Mouse (Mus musculus): ENCODE measurements at regions not wholly inside any gene's neighbourhood (a gene's known extent, or its start where the extent isn't known, plus 50 kb on each side); places are given as distances from the start of the nearest gene placed in this dataset.
"Not testable (repeated sequence)": the region's sequence is repeated elsewhere in the genome, so short reads cannot be mapped to it uniquely, and the experiment has no call there.

DNA sequence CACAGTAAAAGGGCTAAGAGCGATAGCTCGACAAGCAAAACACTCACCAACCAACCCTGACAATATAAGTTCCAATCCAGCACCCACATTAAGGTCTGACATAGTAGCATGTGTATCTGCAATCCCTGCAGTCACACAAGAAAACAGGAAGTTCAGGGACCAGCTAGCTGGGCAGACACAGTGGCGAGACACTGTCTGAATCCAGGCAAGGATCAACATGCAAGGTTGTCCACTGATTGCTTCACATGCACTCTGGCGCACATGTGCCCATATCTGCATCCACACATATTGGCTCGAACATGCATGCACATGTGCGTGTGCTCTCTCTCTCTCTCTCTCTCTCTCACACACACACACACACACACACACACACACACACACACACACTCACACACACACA, 95.5 kb downstream of the Sox4 start:
- H3K4me3 ChIP-seq (ENCODE audit: inconsistent target): no peak overlapping the region
- no peaks in the 10 kb centered on the region for H3K36me3 ChIP-seq (ENCODE audit: inconsistent target)
- 65% methylated on average over 6 of the region's 6 CpGs for WGBS (ENCODE audit: missing documents)
- H3K27ac ChIP-seq: no peak overlapping the region
- no peaks in the 10 kb centered on the region for H3K79me2 ChIP-seq (ENCODE audit: inconsistent target)

DNA sequence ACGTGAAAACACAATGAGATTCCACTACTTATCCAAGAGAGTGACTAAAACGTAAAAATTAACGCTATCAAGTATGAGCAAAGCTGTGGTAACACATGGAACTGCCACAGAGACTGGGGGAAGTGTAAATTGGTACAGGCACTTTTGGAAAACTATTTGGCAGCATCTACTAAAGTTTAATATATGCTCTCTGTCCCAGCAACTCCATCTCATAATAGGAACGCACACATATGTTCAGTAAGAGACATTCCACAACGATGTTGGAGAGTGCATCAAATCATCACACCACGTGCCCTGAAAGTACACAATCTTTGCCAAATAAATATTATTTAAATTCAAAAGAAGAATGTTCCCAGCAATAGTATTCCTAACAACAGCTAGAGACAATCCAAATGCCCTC, 96.3 kb downstream of the Sox4 start:
- Histone ChIP-seq H3K36me3 (ENCODE audit: inconsistent target) (no peaks in the 10 kb centered on the region), H3K79me2 (ENCODE audit: inconsistent target) (no peaks in the 10 kb centered on the region), H3K27ac (no peak overlapping the region), H3K4me3 (ENCODE audit: inconsistent target) (no peak overlapping the region)
- 95% methylated on average over 6 of the region's 6 CpGs for WGBS (ENCODE audit: missing documents)

DNA sequence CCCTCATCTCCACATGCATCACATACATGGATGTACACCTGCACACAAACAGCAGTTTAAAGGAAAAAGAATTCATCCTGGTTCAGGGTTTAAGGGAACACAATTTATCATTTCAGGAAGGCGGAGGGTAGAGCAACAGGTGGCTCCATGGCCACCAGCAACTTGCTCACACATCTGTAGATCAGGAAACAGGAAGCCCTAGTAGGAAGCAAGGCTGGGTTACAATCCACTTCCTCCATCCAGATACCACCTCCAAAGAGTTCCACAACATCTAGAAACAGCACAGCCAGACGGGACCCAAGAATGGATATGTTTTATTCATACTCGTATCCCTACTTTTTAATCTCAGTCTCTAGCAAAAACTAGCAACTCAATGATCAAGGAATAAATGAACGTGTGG, 97.0 kb downstream of the Sox4 start:
- Histone ChIP-seq H3K27ac (no peak overlapping the region), H3K79me2 (ENCODE audit: inconsistent target) (no peaks in the 10 kb centered on the region), H3K36me3 (ENCODE audit: inconsistent target) (no peaks in the 10 kb centered on the region), H3K4me3 (ENCODE audit: inconsistent target) (no peak overlapping the region)
- 39% methylated on average over 4 of the region's 4 CpGs for WGBS (ENCODE audit: missing documents)

DNA sequence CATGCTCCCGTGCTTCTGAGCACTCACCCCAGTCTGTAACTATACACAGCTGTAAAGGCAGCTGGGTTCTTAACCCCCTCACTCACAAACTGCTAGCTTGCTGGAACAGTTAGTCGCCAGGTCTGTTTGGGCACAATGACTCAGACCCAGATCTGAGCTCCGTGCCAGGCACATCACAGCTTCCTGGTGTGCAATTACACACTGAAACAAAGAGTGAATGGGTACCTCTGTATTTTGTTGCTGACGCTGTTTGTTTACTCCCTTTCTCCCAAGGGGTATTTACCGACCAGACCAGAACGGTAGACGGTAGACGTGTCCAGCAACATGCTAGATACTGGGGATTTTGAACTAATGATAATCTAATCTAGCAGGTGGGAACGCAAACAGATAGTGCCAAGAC, 99.3 kb downstream of the Sox4 start:
- no peak overlapping the region for H3K27ac ChIP-seq
- WGBS (ENCODE audit: missing documents): 93% methylated on average over 9 of the region's 9 CpGs
- no peaks in the 10 kb centered on the region for H3K36me3 ChIP-seq (ENCODE audit: inconsistent target)
- no peaks in the 10 kb centered on the region for H3K79me2 ChIP-seq (ENCODE audit: inconsistent target)
- no peak overlapping the region for H3K4me3 ChIP-seq (ENCODE audit: inconsistent target)

DNA sequence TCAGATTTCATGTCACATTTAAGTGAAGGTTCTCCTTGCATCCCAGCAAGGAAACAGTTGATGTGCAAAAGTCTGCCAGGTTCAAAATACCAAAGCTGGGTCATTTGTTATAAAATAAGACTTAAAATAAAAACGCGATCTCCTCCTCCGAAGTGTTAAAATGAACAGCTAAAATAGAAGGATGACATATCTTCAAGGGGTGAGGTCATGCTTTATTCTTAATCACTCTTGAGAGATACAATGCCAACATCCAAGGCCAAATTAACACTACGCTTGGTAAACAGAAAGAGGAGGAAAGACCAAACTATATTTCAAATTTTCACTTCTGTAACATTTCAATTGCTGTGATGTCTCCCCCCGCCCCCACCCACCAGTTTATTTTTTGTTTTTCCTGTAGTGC, 105.2 kb downstream of the Sox4 start:
- H3K36me3 ChIP-seq (ENCODE audit: inconsistent target): no peaks in the 10 kb centered on the region
- H3K27ac ChIP-seq: no peak overlapping the region
- no peak overlapping the region for H3K4me3 ChIP-seq (ENCODE audit: inconsistent target)
- WGBS (ENCODE audit: missing documents): 93% methylated on average over 5 of the region's 5 CpGs
- H3K79me2 ChIP-seq (ENCODE audit: inconsistent target): no peaks in the 10 kb centered on the region

DNA sequence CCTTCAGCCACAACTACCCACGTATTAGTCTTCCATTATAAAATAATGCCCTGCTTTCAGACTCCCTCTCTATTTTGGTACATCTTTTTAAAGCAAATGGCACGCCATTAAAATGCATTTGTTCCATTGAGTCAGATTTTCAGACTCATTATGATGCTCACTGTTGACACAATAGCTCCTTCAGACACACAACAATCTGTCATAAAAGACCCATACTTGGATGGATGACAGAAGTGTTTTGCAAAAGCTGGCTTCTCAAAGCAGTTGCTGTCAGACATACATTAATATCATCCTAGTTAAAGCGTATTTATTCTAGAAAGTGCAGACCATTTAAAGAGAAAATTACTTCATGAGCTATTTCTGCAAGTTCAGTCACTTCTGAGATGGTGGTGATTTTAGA, 106.0 kb downstream of the Sox4 start:
- H3K36me3 ChIP-seq (ENCODE audit: inconsistent target): no peaks in the 10 kb centered on the region
- no peaks in the 10 kb centered on the region for H3K79me2 ChIP-seq (ENCODE audit: inconsistent target)
- no peak overlapping the region for H3K27ac ChIP-seq
- no peak overlapping the region for H3K4me3 ChIP-seq (ENCODE audit: inconsistent target)
- 93% methylated on average over 3 of the region's 3 CpGs for WGBS (ENCODE audit: missing documents)

DNA sequence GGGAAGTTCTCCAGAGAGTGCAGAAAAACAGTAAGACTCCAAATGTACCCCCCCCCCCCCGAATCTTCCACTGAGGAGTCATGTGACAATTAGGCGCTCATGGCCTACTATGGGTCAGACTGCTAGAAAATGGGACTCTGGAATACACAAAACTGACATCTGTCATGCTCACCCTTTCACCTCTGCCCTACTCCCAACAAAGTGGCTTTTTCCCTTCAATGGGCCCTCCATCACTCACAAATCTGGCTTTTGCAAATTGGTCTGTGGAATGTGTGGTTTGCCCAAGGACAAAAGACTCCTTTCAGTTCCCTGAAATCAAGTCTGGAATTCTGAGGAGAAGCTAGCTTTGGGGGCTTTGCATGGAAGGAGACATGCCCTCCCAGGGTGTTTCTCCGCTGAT, 109.0 kb downstream of the Sox4 start:
- no peak overlapping the region for H3K27ac ChIP-seq
- no peaks in the 10 kb centered on the region for H3K36me3 ChIP-seq (ENCODE audit: inconsistent target)
- whole genome bisulfite sequencing (ENCODE audit: missing documents): 90% methylated on average over 3 of the region's 3 CpGs
- H3K4me3 ChIP-seq (ENCODE audit: inconsistent target): no peak overlapping the region
- H3K79me2 ChIP-seq (ENCODE audit: inconsistent target): no peaks in the 10 kb centered on the region

DNA sequence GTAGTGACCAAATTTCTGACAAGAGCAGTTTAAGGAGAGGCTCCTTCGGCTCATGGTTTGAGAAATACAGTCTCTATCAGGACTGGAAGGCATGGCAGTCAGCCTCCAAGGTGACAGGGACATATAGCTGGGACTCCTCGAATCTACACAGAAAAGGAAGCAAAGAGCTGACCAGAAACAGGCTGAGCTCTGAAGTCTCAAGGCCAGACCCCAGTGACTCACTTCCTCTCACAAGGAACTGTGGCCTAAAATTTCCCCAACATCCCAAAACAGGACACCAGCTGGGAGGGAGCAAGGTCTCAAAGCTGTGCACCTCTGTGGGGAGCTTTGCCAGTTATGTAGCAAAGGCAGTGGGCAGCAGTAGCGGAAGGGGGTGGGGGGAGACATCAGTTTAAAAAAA, 110.7 kb downstream of the Sox4 start:
- no peak overlapping the region for H3K4me3 ChIP-seq (ENCODE audit: inconsistent target)
- peak overlapping the region; percentile 40 for H3K27ac ChIP-seq
- no peaks in the 10 kb centered on the region for H3K36me3 ChIP-seq (ENCODE audit: inconsistent target)
- no peaks in the 10 kb centered on the region for H3K79me2 ChIP-seq (ENCODE audit: inconsistent target)
- WGBS (ENCODE audit: missing documents): 6% methylated on average over 3 of the region's 3 CpGs

DNA sequence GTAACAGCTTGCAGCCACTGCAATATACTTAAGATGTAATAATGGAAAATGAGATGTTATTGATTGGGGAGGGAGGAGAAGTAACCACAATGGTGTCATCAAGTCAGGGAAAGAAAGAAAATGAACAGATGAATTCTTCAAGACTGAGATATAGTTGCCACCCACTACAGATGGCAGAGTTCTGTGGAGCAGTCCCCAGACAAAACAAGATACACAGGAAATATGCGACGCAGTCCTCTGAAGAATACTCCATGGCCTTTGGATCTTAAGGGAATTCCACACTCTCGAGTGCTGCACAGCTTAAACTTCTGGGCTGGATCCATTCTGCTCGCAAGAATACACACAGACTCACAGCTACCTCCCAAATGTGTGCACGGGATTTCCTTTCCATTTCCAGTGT, 113.4 kb downstream of the Sox4 start:
- Histone ChIP-seq H3K4me3 (ENCODE audit: inconsistent target) (no peak overlapping the region), H3K36me3 (ENCODE audit: inconsistent target) (no peaks in the 10 kb centered on the region), H3K27ac (no peak overlapping the region), H3K79me2 (ENCODE audit: inconsistent target) (no peaks in the 10 kb centered on the region)
- WGBS (ENCODE audit: missing documents): 96% methylated on average over 5 of the region's 5 CpGs

DNA sequence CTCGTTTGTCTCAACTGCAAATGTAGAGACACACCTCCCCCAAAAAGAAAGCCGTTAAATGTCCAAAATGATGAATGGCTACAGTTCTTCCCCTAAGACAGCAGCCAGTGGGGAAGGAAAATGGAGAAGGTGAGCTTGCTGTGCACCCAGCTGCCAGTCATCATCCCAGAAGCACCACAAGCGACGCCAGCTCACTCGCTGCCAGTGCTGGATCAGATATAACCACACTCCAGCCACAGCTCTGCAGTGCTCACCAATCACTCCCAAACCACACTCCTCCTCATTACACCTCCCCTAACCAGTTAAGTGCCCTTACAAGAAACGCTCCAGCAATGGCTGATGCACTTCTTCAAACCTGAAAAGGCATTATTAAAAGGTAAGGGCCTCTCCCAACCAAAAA, 114.4 kb downstream of the Sox4 start:
- no peak overlapping the region for H3K27ac ChIP-seq
- no peak overlapping the region for H3K4me3 ChIP-seq (ENCODE audit: inconsistent target)
- WGBS (ENCODE audit: missing documents): 7% methylated on average over 6 of the region's 6 CpGs
- no peaks in the 10 kb centered on the region for H3K79me2 ChIP-seq (ENCODE audit: inconsistent target)
- no peaks in the 10 kb centered on the region for H3K36me3 ChIP-seq (ENCODE audit: inconsistent target)

DNA sequence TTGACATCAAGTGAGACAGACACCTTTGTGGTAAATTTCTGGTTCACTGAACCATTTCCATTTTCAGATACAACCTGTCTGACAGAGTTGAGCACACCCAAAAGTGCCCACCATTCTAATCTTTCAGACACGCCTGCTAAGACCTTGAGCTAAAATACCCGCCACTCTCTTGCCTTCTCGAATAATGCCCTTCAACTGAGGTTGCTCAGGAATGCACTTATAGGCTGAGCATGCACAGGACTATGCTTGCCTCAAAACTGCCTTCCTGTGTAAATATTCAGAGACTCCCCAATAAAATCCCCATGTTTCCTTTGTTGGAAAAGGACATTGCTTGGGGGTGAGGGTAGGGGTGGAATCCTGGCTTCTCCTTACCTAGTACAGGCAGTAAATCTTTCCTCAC, 115.3 kb downstream of the Sox4 start:
- no peak overlapping the region for H3K4me3 ChIP-seq (ENCODE audit: inconsistent target)
- no peaks in the 10 kb centered on the region for H3K79me2 ChIP-seq (ENCODE audit: inconsistent target)
- WGBS (ENCODE audit: missing documents): 68% methylated on average over 3 of the region's 3 CpGs
- H3K27ac ChIP-seq: no peak overlapping the region
- no peaks in the 10 kb centered on the region for H3K36me3 ChIP-seq (ENCODE audit: inconsistent target)

DNA sequence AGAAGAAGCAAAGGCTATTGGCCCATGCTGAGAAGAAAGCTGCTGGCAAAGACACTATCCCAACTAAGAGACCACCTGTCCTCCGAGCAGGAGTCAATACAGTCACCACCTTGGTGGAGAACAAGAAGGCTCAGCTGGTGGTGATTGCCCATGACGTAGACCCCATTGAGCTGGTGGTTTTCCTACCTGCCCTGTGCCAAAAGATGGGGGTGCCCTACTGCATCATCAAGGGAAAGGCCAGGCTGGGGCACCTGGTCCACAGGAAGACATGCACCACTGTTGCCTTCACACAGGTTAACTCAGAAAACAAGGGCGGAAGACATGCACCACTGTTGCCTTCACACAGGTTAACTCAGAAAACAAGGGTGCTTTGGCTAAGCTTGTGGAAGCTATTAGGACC, 116.3 kb downstream of the Sox4 start:
- not testable (repeated sequence) for H3K4me3 ChIP-seq (ENCODE audit: inconsistent target); H3K27ac ChIP-seq; H3K79me2 ChIP-seq (ENCODE audit: inconsistent target); H3K36me3 ChIP-seq (ENCODE audit: inconsistent target)
- 90% methylated on average over 2 of the region's 3 CpGs for WGBS (ENCODE audit: missing documents)

DNA sequence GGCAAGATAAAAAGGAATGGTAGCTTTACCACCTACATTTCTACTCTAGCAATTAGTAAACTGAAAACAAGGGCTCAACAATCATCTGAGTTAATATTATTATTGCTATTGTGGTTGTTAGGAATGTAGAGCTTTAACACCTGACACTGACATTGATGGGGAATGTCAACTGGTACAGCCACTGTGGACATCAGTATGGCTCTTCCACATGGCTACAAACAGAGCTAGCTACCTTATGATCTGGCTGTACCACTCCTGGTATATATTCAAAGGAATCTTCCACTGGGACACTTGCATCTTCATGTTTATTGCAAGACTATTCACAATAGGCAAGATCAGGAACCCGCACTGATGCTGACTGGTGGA, 119.8 kb downstream of the Sox4 start:
- Histone ChIP-seq H3K27ac (no peak overlapping the region), H3K4me3 (ENCODE audit: inconsistent target) (no peak overlapping the region), H3K36me3 (ENCODE audit: inconsistent target) (no peaks in the 10 kb centered on the region), H3K79me2 (ENCODE audit: inconsistent target) (no peaks in the 10 kb centered on the region)
- 57% methylated on average over 1 of the region's 1 CpGs for WGBS (ENCODE audit: missing documents)

DNA sequence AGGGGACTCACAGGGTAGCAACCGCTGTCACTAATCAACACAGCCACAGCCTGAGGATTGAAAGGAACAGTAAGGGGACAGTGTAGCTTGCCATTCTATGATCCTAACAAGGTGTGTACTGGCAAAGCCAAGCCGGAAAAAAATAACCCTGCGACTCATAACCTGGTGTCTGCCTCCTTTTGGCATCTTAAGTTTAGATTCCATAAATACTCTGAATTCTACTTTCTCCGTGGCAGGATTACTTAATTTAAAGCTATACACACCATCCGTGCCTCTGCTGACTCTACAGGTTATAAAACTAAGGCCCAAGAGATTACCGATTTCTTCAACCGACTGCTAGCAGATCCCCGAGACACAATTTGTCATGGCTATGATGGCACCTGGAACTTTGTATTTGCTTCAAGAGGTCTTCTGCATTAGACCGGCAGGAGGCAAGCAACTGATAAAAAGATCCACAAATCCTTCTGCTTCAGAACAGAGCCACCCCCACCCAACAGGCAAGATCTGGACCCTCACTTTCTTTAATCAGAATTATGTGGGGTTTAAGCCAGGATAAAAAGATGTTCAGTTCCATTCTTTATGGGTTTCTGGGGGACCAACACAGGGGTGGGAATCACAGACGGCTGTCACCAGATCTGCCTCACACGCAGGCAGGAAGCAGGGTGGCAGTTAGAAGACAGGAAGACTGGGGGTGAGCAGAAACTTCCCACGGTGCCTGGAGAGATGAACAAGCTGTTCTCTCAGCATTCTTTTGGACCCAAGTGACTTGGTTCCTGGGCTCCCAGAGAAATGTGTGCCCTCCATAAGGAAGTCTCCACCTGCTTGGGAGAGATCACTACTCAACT, 120.4 kb downstream of the Sox4 start:
- Histone ChIP-seq H3K4me3 (ENCODE audit: inconsistent target) (no peak overlapping the region), H3K79me2 (ENCODE audit: inconsistent target) (no peaks in the 10 kb centered on the region), H3K36me3 (ENCODE audit: inconsistent target) (no peaks in the 10 kb centered on the region), H3K27ac (no peak overlapping the region)
- WGBS (ENCODE audit: missing documents): 33% methylated on average over 12 of the region's 12 CpGs

DNA sequence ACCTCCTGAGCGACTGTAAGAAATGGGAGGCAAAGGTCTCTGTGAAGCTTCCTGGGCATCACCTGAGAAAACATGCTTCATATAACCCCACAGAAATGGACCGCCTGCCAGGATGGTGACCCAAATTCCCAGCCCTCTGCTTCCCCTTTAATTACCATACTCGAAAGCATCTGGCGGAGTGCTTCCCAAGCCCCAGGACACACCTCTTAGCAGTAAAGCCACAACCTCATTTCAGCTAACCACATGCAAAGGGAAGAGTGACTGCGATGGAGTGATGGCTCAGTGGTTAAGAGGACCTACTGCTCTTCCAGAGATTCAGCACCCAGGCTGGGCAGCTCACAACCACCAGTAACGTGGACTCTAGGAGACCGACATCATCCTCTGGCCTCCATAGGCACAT, 127.2 kb downstream of the Sox4 start:
- no peak overlapping the region for H3K27ac ChIP-seq
- WGBS (ENCODE audit: missing documents): 58% methylated on average over 7 of the region's 7 CpGs
- H3K36me3 ChIP-seq (ENCODE audit: inconsistent target): no peaks in the 10 kb centered on the region
- no peak overlapping the region for H3K4me3 ChIP-seq (ENCODE audit: inconsistent target)
- no peaks in the 10 kb centered on the region for H3K79me2 ChIP-seq (ENCODE audit: inconsistent target)

DNA sequence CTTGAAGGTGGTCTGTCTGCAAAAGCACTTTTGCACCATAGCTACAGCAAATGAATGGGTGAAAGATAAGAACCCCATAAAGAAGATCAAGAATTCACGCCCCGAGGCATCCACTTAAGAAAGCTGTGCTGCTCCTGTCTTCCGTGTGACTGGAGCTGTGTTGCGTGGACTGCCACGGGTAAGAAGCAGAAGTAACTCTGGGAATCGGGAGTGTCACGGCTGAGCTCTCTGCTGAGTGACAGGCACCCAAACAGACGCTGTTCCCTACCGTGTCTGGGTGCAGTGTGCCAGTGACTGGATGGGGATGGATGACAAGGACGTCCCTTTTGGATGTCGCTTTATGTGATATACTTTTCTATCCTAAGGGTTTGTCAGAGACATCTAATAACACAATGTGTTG, 129.5 kb downstream of the Sox4 start:
- WGBS (ENCODE audit: missing documents): 55% methylated on average over 11 of the region's 11 CpGs
- Histone ChIP-seq H3K36me3 (ENCODE audit: inconsistent target) (no peaks in the 10 kb centered on the region), H3K27ac (no peak overlapping the region), H3K79me2 (ENCODE audit: inconsistent target) (no peaks in the 10 kb centered on the region), H3K4me3 (ENCODE audit: inconsistent target) (no peak overlapping the region)
